In genomic region chr15:92577476-92577875, GRCm38 (mm10) we compare ENCODE assay signal across 15 mouse cellular contexts.
DNase-seq lines count a peak whose midpoint lies in the region; ATAC-seq lines count a peak whose summit lies in the region.
"Had no signal": no experiment of that assay in that cellular context is flagged by ENCODE, and none has a peak within 500 bp of the region (broad histone marks: within the 10 kb centered on the region; RNA-seq: fewer than 3 reads in every experiment).

No protein-coding gene starts in this region.

- H3K27ac ChIP-seq in forebrain, embryonic 11.5 days (ENCODE audit: low read depth, low read length) = no peak overlapping the region
- no peak overlapping the region for H3K27ac ChIP-seq in forebrain, embryonic 10.5 days
- H3K27ac ChIP-seq in midbrain, embryonic 11.5 days (ENCODE audit: low read depth, low read length) = no peak overlapping the region
- no peak overlapping the region for H3K27ac ChIP-seq in embryonic facial prominence, embryonic 10.5 days (replicated peaks)
- H3K27ac ChIP-seq: liver, embryonic 13.5 days had no signal

- no peak overlapping the region for H3K4me3 ChIP-seq in forebrain, embryonic 11.5 days (ENCODE audit: low read depth, low read length)
- H3K4me3 ChIP-seq in forebrain, embryonic 10.5 days = no peak overlapping the region
- H3K4me3 ChIP-seq in midbrain, embryonic 11.5 days (ENCODE audit: low read depth, low read length) = no peak overlapping the region
- H3K4me3 ChIP-seq in embryonic facial prominence, embryonic 10.5 days = no peak overlapping the region
- H3K4me3 ChIP-seq: liver, embryonic 13.5 days; myocyte had no signal

- no peaks in the 10 kb centered on the region for H3K27me3 ChIP-seq in forebrain, embryonic 11.5 days (ENCODE audit: control insufficient read depth, insufficient read depth, low read length)
- peaks cover 17% of the 10 kb centered on the region; the same call in 1 of the 2 replicates for H3K27me3 ChIP-seq in forebrain, embryonic 10.5 days (ENCODE audit: poor library complexity, severe bottlenecking)
- H3K27me3 ChIP-seq in midbrain, embryonic 11.5 days (ENCODE audit: control insufficient read depth, insufficient read depth, low read length) = peaks cover 14% of the 10 kb centered on the region
- no peaks in the 10 kb centered on the region for H3K27me3 ChIP-seq in embryonic facial prominence, embryonic 10.5 days (replicated peaks; ENCODE audit: low read depth, poor library complexity, severe bottlenecking)
- H3K27me3 ChIP-seq: liver, embryonic 13.5 days had no signal

- no peak overlapping the region for H3K9ac ChIP-seq in forebrain, embryonic 11.5 days (ENCODE audit: low read length)
- H3K9ac ChIP-seq in midbrain, embryonic 11.5 days (ENCODE audit: low read length) = no peak overlapping the region
- H3K9ac ChIP-seq: liver, embryonic 13.5 days had no signal

- H3K9me3 ChIP-seq in forebrain, embryonic 11.5 days (ENCODE audit: control insufficient read depth, low read length) = no peaks in the 10 kb centered on the region
- no peaks in the 10 kb centered on the region for H3K9me3 ChIP-seq in forebrain, embryonic 10.5 days
- no peaks in the 10 kb centered on the region for H3K9me3 ChIP-seq in midbrain, embryonic 11.5 days (ENCODE audit: control insufficient read depth, low read length)
- no peaks in the 10 kb centered on the region for H3K9me3 ChIP-seq in embryonic facial prominence, embryonic 10.5 days
- H3K9me3 ChIP-seq: liver, embryonic 13.5 days had no signal

- peaks cover 2% of the 10 kb centered on the region; the same call in 1 of the 2 replicates for H3K4me1 ChIP-seq in forebrain, embryonic 11.5 days (replicated peaks; ENCODE audit: control insufficient read depth, insufficient read depth, low read length)
- peaks cover 21% of the 10 kb centered on the region for H3K4me1 ChIP-seq in forebrain, embryonic 10.5 days
- peaks cover 9% of the 10 kb centered on the region for H3K4me1 ChIP-seq in midbrain, embryonic 11.5 days (ENCODE audit: control insufficient read depth, insufficient read depth, low read length)
- no peaks in the 10 kb centered on the region for H3K4me1 ChIP-seq in embryonic facial prominence, embryonic 10.5 days
- H3K4me1 ChIP-seq: liver, embryonic 13.5 days had no signal

- H3K36me3 ChIP-seq in forebrain, embryonic 11.5 days (ENCODE audit: control insufficient read depth, insufficient read depth, low read length) = no peaks in the 10 kb centered on the region
- H3K36me3 ChIP-seq in forebrain, embryonic 10.5 days (replicated peaks) = no peaks in the 10 kb centered on the region
- H3K36me3 ChIP-seq in midbrain, embryonic 11.5 days (ENCODE audit: control insufficient read depth, insufficient read depth, low read length) = no peaks in the 10 kb centered on the region
- H3K36me3 ChIP-seq in embryonic facial prominence, embryonic 10.5 days (replicated peaks) = no peaks in the 10 kb centered on the region
- H3K36me3 ChIP-seq: liver, embryonic 13.5 days had no signal

- 39% methylated on average over 11 of the region's 11 CpGs for WGBS in forebrain, embryonic 11.5 days
- WGBS in forebrain, embryonic 10.5 days = 59% methylated on average over 11 of the region's 11 CpGs
- 30% methylated on average over 11 of the region's 11 CpGs for WGBS in midbrain, embryonic 11.5 days
- 78% methylated on average over 11 of the region's 11 CpGs for WGBS in embryonic facial prominence, embryonic 10.5 days

- DNase-seq in forebrain, embryonic 11.5 days (ENCODE audit: low spot score) = no peak
- DNase-seq in forebrain, embryonic 10.5 days (ENCODE audit: extremely low spot score, low spot score) = no peak
- DNase-seq in right cerebral cortex, adult 18-20 months = peak; percentile 24
- no peak for DNase-seq in right cerebral cortex, postnatal 4 days
- peak; percentile 90 for DNase-seq in midbrain, embryonic 11.5 days (ENCODE audit: low spot score, missing footprints)
- no peak for DNase-seq in spleen, adult 18-20 months
- DNase-seq in embryonic facial prominence, embryonic 10.5 days (ENCODE audit: low spot score) = no peak
- no peak for DNase-seq in c-Kit-positive CD71-positive TER-119-positive erythroid progenitor cells, embryonic 14.5 days (ENCODE audit: low spot score)
- DNase-seq: adrenal gland, postnatal 25 days; cerebellum, adult 11 months; gastrocnemius, postnatal 14 days; liver, embryonic 13.5 days; lung, postnatal 14 days; thymus, adult 18-20 months had no signal

- H3K4me2 ChIP-seq in forebrain, embryonic 11.5 days (ENCODE audit: low read depth, low read length, severe bottlenecking) = no peak overlapping the region
- H3K4me2 ChIP-seq in midbrain, embryonic 11.5 days = no peak overlapping the region
- H3K4me2 ChIP-seq: liver, embryonic 13.5 days had no signal

- ATAC-seq in forebrain, embryonic 11.5 days (replicated peaks; ENCODE audit: low FRiP score) = peak; percentile 72; the same call in 1 of the 2 replicates
- ATAC-seq in midbrain, embryonic 11.5 days (ENCODE audit: low FRiP score) = peak; percentile 64

Comparison
In these comparisons a context has a peak if more than half of its experiments do, and no peak if none do; other contexts are left out.
1. DNase-seq: peak in right cerebral cortex, adult 18-20 months (single experiment) and midbrain, embryonic 11.5 days (single experiment); none in forebrain, embryonic 11.5 days (single experiment), forebrain, embryonic 10.5 days (single experiment), right cerebral cortex, postnatal 4 days (single experiment), spleen, adult 18-20 months (0 of 2), embryonic facial prominence, embryonic 10.5 days (single experiment) and c-Kit-positive CD71-positive TER-119-positive erythroid progenitor cells, embryonic 14.5 days (single experiment).